In the genomic region with DNA sequence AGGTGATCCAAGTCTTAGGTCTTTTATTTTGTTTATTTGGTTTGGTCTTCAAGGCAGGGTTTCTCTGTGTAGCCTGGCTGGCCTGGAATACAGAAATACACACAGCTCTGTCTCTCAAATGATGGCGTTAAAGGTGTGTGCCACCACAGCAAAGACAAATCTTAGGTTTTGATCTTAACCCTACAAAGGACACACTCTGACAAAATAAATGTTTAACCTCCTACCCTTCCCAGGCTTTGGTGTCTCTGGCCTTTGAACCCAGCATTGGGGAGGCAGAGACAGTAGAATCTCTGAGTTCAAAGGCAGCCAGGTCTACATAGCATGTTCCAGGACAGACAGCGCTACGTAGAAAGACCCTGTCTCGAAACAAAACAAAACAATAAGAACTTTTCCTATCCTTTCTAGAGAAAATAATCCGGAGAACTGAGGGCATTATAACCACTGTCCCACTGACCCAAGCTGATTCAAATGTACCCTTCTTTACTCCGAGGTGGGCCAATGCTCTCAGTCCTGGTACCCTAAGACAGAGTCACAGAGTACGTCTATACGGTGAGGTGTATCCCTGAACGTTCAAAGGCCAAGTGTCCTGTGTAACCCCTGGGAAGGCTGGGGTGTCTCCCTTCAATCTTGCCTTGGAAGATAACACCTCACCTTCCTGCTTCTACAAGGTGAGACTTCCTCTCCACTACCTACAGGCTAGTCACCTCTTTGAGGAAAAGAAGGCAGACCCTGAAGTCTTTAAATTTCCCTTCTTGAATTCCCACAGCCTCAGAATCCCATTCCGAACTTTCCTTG, we compare ENCODE assay signal across 9 mouse cellular contexts. TPM values are rescaled to one million over a fixed set of nuclear protein-coding genes. Genes with fewer than 3 reads are reported as not detected.
DNase-seq lines count a peak whose midpoint lies in the region; ATAC-seq and TF ChIP-seq lines count a peak whose summit lies in the region.
"Had no signal": no experiment of that assay in that cellular context is flagged by ENCODE, and none has a peak within 500 bp of the region (broad histone marks: within the 10 kb centered on the region; RNA-seq: fewer than 3 reads in every experiment).

No protein-coding gene starts in this region.

- peak overlapping the region; percentile 99 for H3K4me2 ChIP-seq in liver, embryonic 12.5 days

- ATAC-seq in liver, embryonic 12.5 days: no peak

- TF ChIP-seq POLR2A in cerebellum, adult 2 months (IDR thresholded peaks at IDR 0.05; ENCODE audit: borderline replicate concordance, insufficient read depth, low read length): no peak
- TF ChIP-seq POLR2A in spleen, adult 2 months (IDR thresholded peaks at IDR 0.05; ENCODE audit: low read depth, low read length): no peak

- DNase-seq in cerebellum, adult 2 months: no peak
- DNase-seq in cerebellum, postnatal 14 days: no peak
- DNase-seq in spleen, adult 2 months (ENCODE audit: low read depth in 1 of 2, low spot score in 2 of 2): no peak
- DNase-seq in spleen, adult 12 weeks (ENCODE audit: low spot score): no peak
- DNase-seq in yolk sac, embryonic 10.5 days (ENCODE audit: low spot score): peak; percentile 61
- no peak for DNase-seq in urinary bladder, postnatal 36 days (ENCODE audit: low spot score in 2 of 2)
- no peak for DNase-seq in thymus, adult 18-20 months

- H3K4me3 ChIP-seq in cerebellum, adult 2 months (replicated peaks; ENCODE audit: insufficient read depth, low read depth, low read length): peak overlapping the region; percentile 85
- peak overlapping the region; percentile 67; the same call in 1 of the 2 replicates for H3K4me3 ChIP-seq in spleen, adult 2 months (ENCODE audit: extremely low read depth, insufficient read depth, insufficient read length)
- peak overlapping the region; percentile 66; the same call in 1 of the 2 replicates for H3K4me3 ChIP-seq in liver, embryonic 12.5 days

- H3K27ac ChIP-seq in cerebellum, adult 2 months (ENCODE audit: insufficient read depth, low read length): no peak overlapping the region
- H3K27ac ChIP-seq in spleen, adult 2 months (ENCODE audit: insufficient read depth, low read length): 0 out of 2 replicates have a peak overlapping the region, but pooled peaks have one; percentile 37
- no peak overlapping the region for H3K27ac ChIP-seq in liver, embryonic 12.5 days

- no peaks in the 10 kb centered on the region for H3K9me3 ChIP-seq in liver, embryonic 12.5 days (replicated peaks)

- peaks cover 38% of the 10 kb centered on the region for H3K4me1 ChIP-seq in cerebellum, adult 2 months (ENCODE audit: control insufficient read depth, insufficient read depth, low read length)
- H3K4me1 ChIP-seq in spleen, adult 2 months (ENCODE audit: control insufficient read depth, insufficient read depth, insufficient read length): peaks cover 3% of the 10 kb centered on the region
- peaks cover 52% of the 10 kb centered on the region for H3K4me1 ChIP-seq in liver, embryonic 12.5 days

- H3K27me3 ChIP-seq in cerebellum, adult 2 months (ENCODE audit: control insufficient read depth, insufficient read depth, low read length): no peaks in the 10 kb centered on the region
- H3K27me3 ChIP-seq in spleen, adult 2 months (ENCODE audit: control insufficient read depth, insufficient read depth, low read length): no peaks in the 10 kb centered on the region; the same call in none of the 2 replicates
- H3K27me3 ChIP-seq in liver, embryonic 12.5 days (replicated peaks): peaks cover 28% of the 10 kb centered on the region

- no peak for TF ChIP-seq CTCF in cerebellum, adult 2 months (IDR thresholded peaks at IDR 0.05; ENCODE audit: borderline replicate concordance, insufficient read depth, low read depth, low read length)
- no peak for TF ChIP-seq CTCF in spleen, adult 2 months (IDR thresholded peaks at IDR 0.05; ENCODE audit: extremely low read depth, insufficient read depth, insufficient read length, insufficient replicate concordance)

- H3K9ac ChIP-seq in liver, embryonic 12.5 days: no peak overlapping the region

- H3K36me3 ChIP-seq in spleen, adult 2 months (ENCODE audit: control insufficient read depth, insufficient read depth, low read length): no peaks in the 10 kb centered on the region
- H3K36me3 ChIP-seq in liver, embryonic 12.5 days: no peaks in the 10 kb centered on the region

- 70% methylated on average over 10 of the region's 10 CpGs for WGBS in cerebellum, adult 2 months
- WGBS in spleen, adult 2 months: 79% methylated on average over 10 of the region's 10 CpGs
- 75% methylated on average over 10 of the region's 10 CpGs for WGBS in liver, embryonic 12.5 days (ENCODE audit: insufficient replicate concordance)

RNA-seq across cellular contexts. Expression of gene Rab11fip5, which starts 1.2 kb away (rescaled TPM):
- polyA plus RNA-seq in cerebellum, adult 2 months (2012; rRNA removed): 70.7 and 75.2 TPM in 2 replicates
- polyA plus RNA-seq in spleen, adult 2 months (2012; rRNA removed): 8.0 and 10.1 TPM in 2 replicates
- 0.68 and 0.79 TPM in 2 replicates for polyA plus RNA-seq in liver, embryonic 12.5 days (2016; fragmentation: Nextera tagmentation; extraction: Ambion mirVana)

RNA-seq across cellular contexts. Expression of gene Sfxn5, which starts 40.0 kb away (rescaled TPM):
- polyA plus RNA-seq in cerebellum, adult 2 months (2012; rRNA removed): 169 and 172 TPM in 2 replicates
- polyA plus RNA-seq in spleen, adult 2 months (2012; rRNA removed): 3.5 and 6.2 TPM in 2 replicates
- 2.6 and 3.1 TPM in 2 replicates for polyA plus RNA-seq in liver, embryonic 12.5 days (2016; fragmentation: Nextera tagmentation; extraction: Ambion mirVana)

RNA-seq across cellular contexts. Expression of gene Noto, which starts 50.4 kb away (rescaled TPM):
- not detected in 2 replicates for polyA plus RNA-seq in cerebellum, adult 2 months (2012; rRNA removed)
- polyA plus RNA-seq in spleen, adult 2 months (2012; rRNA removed): not detected in 2 replicates
- polyA plus RNA-seq in liver, embryonic 12.5 days (2016; fragmentation: Nextera tagmentation; extraction: Ambion mirVana): not detected in 2 replicates
- polyA plus RNA-seq: large intestine, adult 2 months had no signal

RNA-seq across cellular contexts. Expression of gene Smyd5, which starts 58.5 kb away (rescaled TPM):
- polyA plus RNA-seq in cerebellum, adult 2 months (2012; rRNA removed): 35.3 and 38.8 TPM in 2 replicates
- 21.7 and 25.5 TPM in 2 replicates for polyA plus RNA-seq in spleen, adult 2 months (2012; rRNA removed)
- 41.6 and 45.4 TPM in 2 replicates for polyA plus RNA-seq in liver, embryonic 12.5 days (2016; fragmentation: Nextera tagmentation; extraction: Ambion mirVana)

Comparison
In these comparisons a context has a peak if more than half of its experiments do, and no peak if none do; other contexts are left out.
1. RNA of gene Sfxn5, which starts 40.0 kb away (polyA plus RNA-seq): 169 to 172 TPM in cerebellum, adult 2 months; 3.5 to 6.2 TPM in spleen, adult 2 months and 2.6 to 3.1 TPM in liver, embryonic 12.5 days; every median in the first group is over 10 times any median in the second.
2. Peak in every context shown above with its lines, with median percentiles within 50 percentile points of each other: H3K4me3 ChIP-seq.